In genomic region chr5:5064686-5065085, GRCm38 (mm10) we compare ENCODE assay signal across 17 mouse cellular contexts.
DNase-seq lines count a peak whose midpoint lies in the region.
"Had no signal": no experiment of that assay in that cellular context is flagged by ENCODE, and none has a peak within 500 bp of the region (broad histone marks: within the 10 kb centered on the region; RNA-seq: fewer than 3 reads in every experiment).

No protein-coding gene starts in this region.

- DNase-seq in Muller cell, postnatal 12 days (ENCODE audit: inconsistent ontology term): peak; percentile 95
- peak; percentile 71 for DNase-seq in retina, embryonic 14.5 days (ENCODE audit: low spot score)
- peak; percentile 78 for DNase-seq in retina, postnatal 1 day
- no peak for DNase-seq in frontal cortex, postnatal 25 days (ENCODE audit: low spot score in 2 of 2)
- no peak for DNase-seq in left cerebral cortex, adult 18-20 months (ENCODE audit: low spot score in 2 of 2)
- no peak for DNase-seq in heart, postnatal 25 days (ENCODE audit: low spot score)
- DNase-seq: adrenal gland, adult 2 months; adrenal gland, adult 8-10 months; adrenal gland, postnatal 10 days; adrenal gland, postnatal 14 days; adrenal gland, postnatal 25 days; adrenal gland, postnatal 36 days; B cell, adult 2 months; cerebellum, adult 11 months; cerebellum, adult 11-12 months; cerebellum, adult 18-20 months; cerebellum, adult 2 months had no signal

- intact Hi-C loops in heart, postnatal 25 days (cut with DNase I): no loop called here

Comparison
In these comparisons a context has a peak if more than half of its experiments do, and no peak if none do; other contexts are left out.
1. DNase-seq: peak in Muller cell, postnatal 12 days (single experiment), retina, embryonic 14.5 days (single experiment) and retina, postnatal 1 day (single experiment); none in frontal cortex, postnatal 25 days (0 of 2), left cerebral cortex, adult 18-20 months (0 of 2) and heart, postnatal 25 days (single experiment).